Mouse (Mus musculus) heart, embryonic 11.5 days (tissue): Measurements from ENCODE around the gene Mboat2. TPM values are rescaled to one million over a fixed set of nuclear protein-coding genes. Genes with fewer than 3 reads are reported as not detected.

ENCODE experiments used
- ATAC-seq: fragments of 200-750 bp; cut with Nextera tagmentation; replicated peaks from 2 replicates; pipeline ENCODE4 v1.8.0; 2017; ENCODE audit warnings: moderate library complexity; ENCODE audit not compliant: insufficient number of reproducible peaks, low FRiP score, low TSS enrichment
- H3K27ac ChIP-seq: fragments of 300-500 bp; sonication (generic); 2 replicates; pipeline ENCODE4 v1.5.1; 2014; ENCODE audit warnings: mild to moderate bottlenecking, low read depth, low read length
- H3K27me3 ChIP-seq: fragments of 300-500 bp; sonication (generic); 2 replicates; pipeline ENCODE4 v1.6.1; 2014; ENCODE audit warnings: mild to moderate bottlenecking, low read length, mixed read lengths; ENCODE audit not compliant: control insufficient read depth, insufficient read depth
- H3K36me3 ChIP-seq: fragments of 300-500 bp; sonication (generic); 2 replicates; pipeline ENCODE4 v1.6.1; 2014; ENCODE audit warnings: mild to moderate bottlenecking, low read length, moderate library complexity, mixed read lengths; ENCODE audit not compliant: control insufficient read depth, insufficient read depth
- H3K4me1 ChIP-seq: fragments of 300-500 bp; sonication (generic); 2 replicates; pipeline ENCODE4 v1.6.1; 2014; ENCODE audit warnings: low read length; ENCODE audit not compliant: control insufficient read depth, insufficient read depth
- H3K4me2 ChIP-seq: fragments of 300-500 bp; sonication (generic); 2 replicates; pipeline ENCODE4 v1.6.1; 2014; ENCODE audit warnings: mild to moderate bottlenecking, moderate library complexity
- H3K4me3 ChIP-seq: fragments of 300-500 bp; sonication (generic); 2 replicates; pipeline ENCODE4 v1.5.1; 2014; ENCODE audit warnings: low read depth, low read length
- H3K9ac ChIP-seq: fragments of 300-500 bp; sonication (generic); 2 replicates; pipeline ENCODE4 v1.6.1; 2014; ENCODE audit warnings: mild to moderate bottlenecking, low read depth, low read length, moderate library complexity
- H3K9me3 ChIP-seq: fragments of 300-500 bp; sonication (generic); replicated peaks from 2 replicates; pipeline ENCODE4 v1.6.1; 2016; ENCODE audit warnings: low read length; ENCODE audit not compliant: control insufficient read depth
- WGBS: fragments of 180-500 bp; shearing (Covaris S2); extraction: QIAGEN DNeasy Blood & Tissue Kit; methylation state at CpG from one replicate; pipeline ENCODE4 v1.1.7; 2014; ENCODE audit not compliant: insufficient replicate concordance; 5-methylcytosine and 5-hydroxymethylcytosine counted together
- polyA plus RNA-seq: library from polyadenylated mRNA; unstranded; fragments of >200 nt; fragmentation: Nextera tagmentation; extraction: Ambion mirVana; gene quantifications from 2 replicates; pipeline ENCODE4 v1.2.1, GENCODE M21; 2014

Gene Mboat2
- polyA plus RNA-seq, 1 experiment from 2014 or later = 39.1 TPM

DNA sequence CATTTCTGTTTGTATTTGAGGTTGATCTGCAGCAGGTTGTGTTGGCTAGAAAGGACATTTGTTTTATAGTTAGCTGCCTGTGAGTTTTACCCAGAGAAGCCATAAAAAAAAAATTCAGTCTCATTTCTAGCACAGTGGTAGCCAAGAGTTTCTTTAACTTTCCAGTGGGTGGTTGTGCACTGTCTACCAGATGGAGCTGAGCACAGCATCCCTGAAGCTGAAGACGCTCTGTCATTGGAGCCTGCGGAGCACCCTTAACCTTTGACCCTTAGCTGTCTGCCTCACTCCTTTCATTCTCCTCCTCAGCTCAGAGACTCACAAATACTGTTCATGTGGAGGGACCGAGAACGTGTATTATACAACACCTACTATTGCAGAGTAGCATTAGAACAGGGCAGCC lies 40.2 kb downstream of the Mboat2 start:
- no peak overlapping the region for H3K9ac ChIP-seq
- ATAC-seq = no peak

GRCm38 (mm10) chr12:24872264-24872663 lies 41.6 kb downstream of the Mboat2 start:
- no peaks in the 10 kb centered on the region for H3K9me3 ChIP-seq
- no peak overlapping the region for H3K9ac ChIP-seq
- no peak overlapping the region for H3K4me3 ChIP-seq
- no peak for ATAC-seq
- 83% methylated on average over 8 of the region's 8 CpGs for WGBS
- no peaks in the 10 kb centered on the region for H3K36me3 ChIP-seq
- no peak overlapping the region for H3K27ac ChIP-seq
- peaks cover 12% of the 10 kb centered on the region for H3K4me1 ChIP-seq
- H3K27me3 ChIP-seq = no peaks in the 10 kb centered on the region
- H3K4me2 ChIP-seq = no peak overlapping the region

More for the DNA sequence above, 40.2 kb downstream of the Mboat2 start:
- Histone ChIP-seq H3K4me1 (peaks cover 10% of the 10 kb centered on the region; the same call in 1 of the 2 replicates), H3K4me2 (no peak overlapping the region), H3K4me3 (no peak overlapping the region), H3K36me3 (no peaks in the 10 kb centered on the region), H3K9me3 (no peaks in the 10 kb centered on the region), H3K27me3 (no peaks in the 10 kb centered on the region), H3K27ac (no peak overlapping the region)
- WGBS = 64% methylated on average over 4 of the region's 4 CpGs

- Histone ChIP-seq H3K4me3 (no peak overlapping the region), H3K27ac (no peak overlapping the region), H3K9me3 (no peaks in the 10 kb centered on the region), H3K4me1 (peaks cover 15% of the 10 kb centered on the region), H3K27me3 (no peaks in the 10 kb centered on the region), H3K9ac (no peak overlapping the region), H3K4me2 (no peak overlapping the region), H3K36me3 (no peaks in the 10 kb centered on the region)
- ATAC-seq = no peak
- 83% methylated on average over 10 of the region's 10 CpGs for WGBS
Measured at GRCm38 (mm10) chr12:24872689-24873088, 42.0 kb downstream of the Mboat2 start.

DNA sequence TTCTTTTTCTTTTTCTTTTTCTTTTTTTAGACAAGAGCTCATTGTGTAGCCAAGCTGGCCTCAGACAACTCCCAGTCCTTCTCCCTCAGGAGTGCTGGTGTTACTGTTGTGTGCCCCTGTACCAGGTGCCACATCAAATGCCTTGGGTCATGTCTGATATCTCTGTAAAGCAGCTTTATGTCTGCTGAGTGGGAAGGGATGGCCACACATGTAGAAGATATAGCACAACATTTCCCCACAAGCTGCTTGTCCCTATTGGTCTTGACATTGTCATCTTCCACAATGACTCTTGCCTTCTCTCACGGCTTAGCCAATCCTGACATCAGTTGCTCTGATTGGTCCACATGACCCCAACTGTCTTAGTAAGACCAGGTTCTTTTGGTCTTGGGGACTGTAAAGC lies 45.2 kb downstream of the Mboat2 start:
- WGBS = 64% methylated on average over 1 of the region's 1 CpGs
- Histone ChIP-seq H3K36me3 (no peaks in the 10 kb centered on the region), H3K4me3 (no peak overlapping the region), H3K27ac (no peak overlapping the region), H3K4me1 (peaks cover 30% of the 10 kb centered on the region), H3K4me2 (no peak overlapping the region), H3K9ac (no peak overlapping the region), H3K9me3 (no peaks in the 10 kb centered on the region), H3K27me3 (no peaks in the 10 kb centered on the region)
- ATAC-seq = no peak

DNA sequence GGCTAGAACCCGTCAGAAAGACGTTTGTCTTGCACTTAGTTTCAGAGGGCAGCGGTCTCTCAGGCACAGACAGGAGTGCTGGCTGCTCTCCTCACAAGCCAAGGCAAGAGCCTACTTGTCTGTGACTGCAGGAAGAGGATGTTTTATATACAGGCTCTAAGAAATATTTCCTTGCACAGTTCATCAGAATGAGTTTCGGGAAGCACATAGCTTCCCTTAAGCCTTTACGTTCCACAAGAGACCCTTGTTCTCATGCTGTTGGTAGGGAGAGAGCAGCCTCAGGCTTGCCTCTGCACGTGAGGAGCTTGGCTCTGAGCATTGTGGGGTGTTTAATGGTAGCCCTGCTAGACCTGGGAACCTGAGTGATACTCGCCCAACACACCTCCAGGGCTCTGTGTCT lies 46.6 kb downstream of the Mboat2 start:
- Histone ChIP-seq H3K4me1 (peaks cover 28% of the 10 kb centered on the region), H3K27me3 (no peaks in the 10 kb centered on the region), H3K36me3 (no peaks in the 10 kb centered on the region), H3K27ac (no peak overlapping the region), H3K9ac (no peak overlapping the region), H3K4me2 (no peak overlapping the region), H3K4me3 (no peak overlapping the region), H3K9me3 (no peaks in the 10 kb centered on the region)
- 62% methylated on average over 7 of the region's 7 CpGs for WGBS
- no peak for ATAC-seq

DNA sequence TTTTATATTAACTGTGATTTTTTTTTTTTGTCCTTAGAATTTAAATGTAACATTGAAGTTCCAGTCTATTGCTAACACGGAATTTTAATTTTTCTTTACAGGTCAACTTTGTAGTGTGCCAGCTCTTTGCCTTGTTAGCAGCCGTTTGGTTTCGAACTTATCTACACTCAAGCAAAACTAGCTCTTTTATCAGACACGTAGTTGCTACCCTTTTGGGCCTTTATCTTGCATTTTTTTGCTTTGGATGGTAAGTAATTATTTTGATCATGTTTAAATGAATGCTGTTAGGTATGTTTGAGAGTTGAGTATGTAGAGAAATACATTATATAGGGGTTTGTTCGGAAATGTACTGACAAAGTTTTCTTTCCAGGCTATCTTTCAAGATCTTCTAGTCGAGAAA lies 47.4 kb downstream of the Mboat2 start:
- Histone ChIP-seq H3K27ac (no peak overlapping the region), H3K36me3 (no peaks in the 10 kb centered on the region), H3K4me3 (no peak overlapping the region), H3K27me3 (no peaks in the 10 kb centered on the region), H3K4me1 (peaks cover 28% of the 10 kb centered on the region), H3K9me3 (no peaks in the 10 kb centered on the region), H3K4me2 (no peak overlapping the region), H3K9ac (no peak overlapping the region)
- no peak for ATAC-seq
- 73% methylated on average over 6 of the region's 6 CpGs for WGBS

DNA sequence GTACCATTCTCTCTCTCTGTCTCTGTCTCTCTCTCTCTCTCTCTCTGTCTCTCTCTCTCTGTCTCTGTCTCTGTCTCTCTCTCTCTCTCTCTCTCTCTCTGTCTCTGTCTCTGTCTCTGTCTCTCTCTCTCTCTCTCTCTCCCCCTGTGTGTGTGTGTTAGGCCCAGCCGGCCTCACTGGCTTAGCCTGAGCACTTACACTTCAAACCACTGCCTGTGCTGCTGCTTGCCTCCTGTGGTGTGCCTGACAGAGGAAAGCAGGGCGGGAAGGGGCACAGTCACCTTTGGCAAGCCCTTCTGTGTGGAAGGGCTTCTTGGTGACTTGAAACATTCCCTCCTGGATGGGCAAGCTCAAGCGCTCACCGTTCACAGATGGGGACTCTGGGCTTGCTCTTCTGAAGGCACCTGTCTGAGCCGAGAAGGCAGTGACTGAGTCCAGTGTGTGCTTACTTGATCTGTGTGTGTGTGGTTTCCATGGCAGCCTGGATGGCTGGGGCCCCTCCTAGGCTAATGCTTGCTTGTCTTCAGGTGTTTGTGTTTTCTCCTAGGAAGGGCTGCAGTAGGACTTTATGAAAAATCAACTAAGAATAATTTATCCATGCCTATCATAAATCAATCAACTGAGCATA lies 48.2 kb downstream of the Mboat2 start:
- Histone ChIP-seq H3K4me2 (no peak overlapping the region), H3K36me3 (no peaks in the 10 kb centered on the region), H3K27me3 (no peaks in the 10 kb centered on the region), H3K4me1 (peaks cover 28% of the 10 kb centered on the region), H3K9ac (no peak overlapping the region), H3K27ac (peak overlapping the region; percentile 11; the same call in 1 of the 2 replicates), H3K4me3 (no peak overlapping the region), H3K9me3 (no peaks in the 10 kb centered on the region)
- 34% methylated on average over 5 of the region's 5 CpGs for WGBS
- no peak for ATAC-seq

DNA sequence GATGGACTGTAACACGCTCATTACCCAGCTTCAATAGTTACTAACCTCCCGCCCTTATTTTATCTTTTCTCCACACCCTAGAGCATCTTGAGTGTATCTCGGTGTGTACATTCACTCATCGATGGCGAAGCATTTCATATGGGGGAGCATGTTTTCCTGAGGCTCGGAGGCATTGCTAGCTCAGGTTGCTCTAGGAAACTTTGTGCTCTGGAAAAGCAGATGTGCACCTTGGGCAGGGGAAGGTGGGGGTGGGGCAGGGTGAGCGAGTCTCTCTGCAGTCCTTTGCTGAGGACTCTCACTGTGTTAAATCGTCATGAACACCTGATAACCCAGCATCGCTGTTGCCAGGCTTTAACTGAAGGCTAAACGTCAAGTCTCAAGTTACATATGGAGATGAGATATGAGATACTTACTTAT lies 48.9 kb downstream of the Mboat2 start:
- H3K27ac ChIP-seq = peak overlapping the region; percentile 36; the same call in 1 of the 2 replicates
- ATAC-seq = no peak; the same call in 1 of the 2 replicates
- H3K9ac ChIP-seq = no peak overlapping the region
- 49% methylated on average over 10 of the region's 10 CpGs for WGBS
- peaks cover 28% of the 10 kb centered on the region for H3K4me1 ChIP-seq
- no peaks in the 10 kb centered on the region for H3K27me3 ChIP-seq
- H3K36me3 ChIP-seq = no peaks in the 10 kb centered on the region
- no peaks in the 10 kb centered on the region for H3K9me3 ChIP-seq
- H3K4me3 ChIP-seq = no peak overlapping the region
- 0 out of 2 replicates have a peak overlapping the region, but pooled peaks have one; percentile 17 for H3K4me2 ChIP-seq

DNA sequence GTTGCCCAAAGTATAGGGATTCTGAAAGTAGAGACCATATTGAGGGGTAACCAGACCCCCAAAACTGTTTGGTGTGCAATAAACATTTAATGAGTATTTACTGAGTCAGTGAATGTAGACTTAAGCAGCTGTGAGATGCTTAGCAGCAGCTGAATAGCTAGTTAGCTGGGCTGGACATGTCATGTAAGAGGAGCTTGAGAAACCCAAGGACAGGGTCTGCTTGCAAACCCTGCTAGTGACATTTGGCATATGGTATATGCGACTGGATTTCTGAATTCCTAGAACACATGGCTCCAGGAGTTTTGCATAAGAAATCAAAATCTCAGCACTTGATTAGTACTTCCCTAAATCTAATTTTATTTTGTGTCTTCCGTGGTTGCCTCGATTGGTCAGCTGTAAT lies 52.6 kb downstream of the Mboat2 start:
- peaks cover 16% of the 10 kb centered on the region for H3K4me1 ChIP-seq
- H3K4me3 ChIP-seq = no peak overlapping the region
- H3K4me2 ChIP-seq = no peak overlapping the region
- H3K9ac ChIP-seq = no peak overlapping the region
- H3K27me3 ChIP-seq = no peaks in the 10 kb centered on the region
- no peak overlapping the region for H3K27ac ChIP-seq
- WGBS = 87% methylated on average over 3 of the region's 3 CpGs
- ATAC-seq = no peak
- H3K36me3 ChIP-seq = peaks cover 3% of the 10 kb centered on the region; the same call in 1 of the 2 replicates
- H3K9me3 ChIP-seq = no peaks in the 10 kb centered on the region
